Mouse (Mus musculus) monocyte, adult 5-6 weeks (primary cell): Measurements from ENCODE around the gene Fbln7. TPM values are rescaled to one million over a fixed set of nuclear protein-coding genes. Genes with fewer than 3 reads are reported as not detected.

ENCODE experiments used
- ATAC-seq: fragments of 153-309, 156-312 bp; replicated peaks from 2 replicates; pipeline ENCODE4 v1.8.0; 2017; ENCODE audit warnings: mild to moderate bottlenecking; ENCODE audit not compliant: low TSS enrichment, insufficient number of reproducible peaks, severe bottlenecking, poor library complexity, low FRiP score
- total RNA-seq: library from RNA; stranded (forward); fragments of 200-1000, 200-491, 200-594 nt; gene quantifications from 3 replicates; pipeline ENCODE4 v1.2.3, GENCODE M21; 2017

Gene Fbln7
- total RNA-seq, 1 experiment from 2014 or later, result not detected

GRCm38 (mm10) chr2:128943538-128944528 lies 81.1 kb downstream of the Fbln7 start, which contains the start of gene Zc3h8:
Zc3h8 (minus strand) TSS chr2:128944077.
- peak; percentile 95 for ATAC-seq

Other genes with a start within 250 kb of the Fbln7 start
- gene Anapc1, start 175.6 kb upstream of the Fbln7 start, total RNA-seq, result 71.5 to 134 TPM (median 78.9 TPM) in 3 replicates
- gene Mertk, start 164.0 kb upstream of the Fbln7 start, total RNA-seq, result not detected in 3 replicates
- gene Tmem87b, start 44.9 kb upstream of the Fbln7 start, total RNA-seq, result 46.5 to 73.2 TPM (median 54.2 TPM) in 3 replicates
- gene Zc3h8, start 81.1 kb downstream of the Fbln7 start, total RNA-seq, result 5.2 to 11.2 TPM (median 8.0 TPM) in 3 replicates
- gene Zc3h6, start 104.4 kb downstream of the Fbln7 start, total RNA-seq, result 2.5 to 6.3 TPM (median 4.4 TPM) in 3 replicates
- gene Gm10762, start 104.7 kb downstream of the Fbln7 start, total RNA-seq, result 1.5 to 2.6 TPM in 2 of 3 replicates, not detected in the other
- not detected in 3 replicates for gene Vinac1, start 185.2 kb downstream of the Fbln7 start, total RNA-seq
- gene Ttl, start 203.0 kb downstream of the Fbln7 start, total RNA-seq, result 1.7 to 5.8 TPM (median 2.2 TPM) in 3 replicates
- gene Polr1b, start 238.0 kb downstream of the Fbln7 start, total RNA-seq, result 6.4 to 20.7 TPM (median 13.2 TPM) in 3 replicates